Comparison of ENCODE assay signal across 34 mouse cellular contexts in the genomic region with DNA sequence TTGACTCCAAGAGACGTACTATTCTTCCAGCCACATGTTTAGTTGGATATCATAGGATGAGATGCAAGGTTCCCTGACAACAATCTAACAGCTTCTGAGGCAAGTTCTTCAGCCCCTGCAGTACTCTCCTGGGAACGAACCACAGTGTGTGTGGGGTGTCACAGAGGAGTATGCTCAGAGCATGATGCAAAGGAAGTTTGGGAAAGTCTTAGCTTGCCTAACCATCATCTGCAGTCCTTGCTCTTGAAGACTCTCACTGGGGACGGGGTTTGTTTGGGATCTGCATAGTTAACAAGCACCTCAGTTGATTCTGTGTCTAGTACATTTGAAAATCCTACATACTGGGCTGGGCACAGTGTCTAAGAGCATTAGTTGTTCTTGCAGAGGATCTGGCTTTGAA. TPM values are rescaled to one million over a fixed set of nuclear protein-coding genes. Genes with fewer than 3 reads are reported as not detected.
DNase-seq lines count a peak whose midpoint lies in the region; TF ChIP-seq lines count a peak whose summit lies in the region.
"Had no signal": no experiment of that assay in that cellular context is flagged by ENCODE, and none has a peak within 500 bp of the region (broad histone marks: within the 10 kb centered on the region; RNA-seq: fewer than 3 reads in every experiment).

No protein-coding gene starts in this region.

- no peaks in the 10 kb centered on the region for H3K27me3 ChIP-seq in myocyte (ENCODE audit: control insufficient read depth, insufficient read depth, insufficient read length)
- H3K27me3 ChIP-seq: embryonic facial prominence, embryonic 13.5 days; forebrain, embryonic 12.5 days; forebrain, embryonic 15.5 days; heart, embryonic 12.5 days; heart, embryonic 15.5 days; Patski had no signal

- H3K9ac ChIP-seq in ES-E14 (ENCODE audit: insufficient read depth, low read depth, low read length, poor library complexity, severe bottlenecking), result no peak overlapping the region
- H3K9ac ChIP-seq: embryonic facial prominence, embryonic 13.5 days; forebrain, embryonic 12.5 days; forebrain, embryonic 15.5 days; heart, embryonic 12.5 days; heart, embryonic 15.5 days had no signal

- peak; percentile 64 for DNase-seq in heart, adult 11 months
- DNase-seq in heart, adult 18-20 months, result no peak
- peak; percentile 3 for DNase-seq in layer of hippocampus, adult 11-12 months (ENCODE audit: low spot score)
- DNase-seq in layer of hippocampus, postnatal 14 days (ENCODE audit: low spot score in 2 of 2), result no peak
- DNase-seq in ES-E14 (ENCODE audit: low read depth, low spot score), result no peak
- no peak for DNase-seq in right cerebral cortex, postnatal 25 days
- DNase-seq: adrenal gland, postnatal 14 days; cerebellum, adult 18-20 months; cerebellum, postnatal 10 days; cerebellum, postnatal 36 days; embryo, embryonic 11 days; gastrocnemius, postnatal 25 days; heart, postnatal 14 days; heart, postnatal 4 days had no signal

- no peak for TF ChIP-seq POLR2A in myocyte (IDR thresholded peaks at IDR 0.05; ENCODE audit: insufficient read length, low read depth)

- H3K79me2 ChIP-seq in myocyte (ENCODE audit: control insufficient read depth, insufficient read depth), result no peaks in the 10 kb centered on the region

- peaks cover 0 to 17% of the 10 kb centered on the region in 2 experiments; a peak in 3 of 4 replicates for H3K4me1 ChIP-seq in ES-E14 (ENCODE audit: control insufficient read depth in 2 of 2, insufficient read depth in 2 of 2, low read length in 2 of 2, poor library complexity in 1 of 2)

- in situ Hi-C loops in ES-E14 (cut with MboI; ENCODE audit: low sequenced_read_pairs in 2 of 2, unreplicated experiment in 2 of 2), result no loop called here

- peaks cover 17% of the 10 kb centered on the region for H3K36me3 ChIP-seq in ES-E14 (ENCODE audit: control insufficient read depth, insufficient read depth, low read length, poor library complexity, severe bottlenecking)
- peaks cover 15% of the 10 kb centered on the region for H3K36me3 ChIP-seq in myocyte (ENCODE audit: control insufficient read depth, insufficient read depth)

- no peaks in the 10 kb centered on the region for H3K9me3 ChIP-seq in ES-E14 (ENCODE audit: control insufficient read depth, insufficient read depth, low read depth, low read length)
- H3K9me3 ChIP-seq: embryonic facial prominence, embryonic 10.5 days; embryonic facial prominence, embryonic 13.5 days; forebrain, embryonic 12.5 days; forebrain, embryonic 15.5 days; G1E; heart, embryonic 12.5 days; heart, embryonic 15.5 days had no signal

- no peak overlapping the region for H3K4me3 ChIP-seq in ES-E14 (ENCODE audit: insufficient read depth in 1 of 2, low read depth in 1 of 2, low read length in 2 of 2, poor library complexity in 1 of 2, severe bottlenecking in 1 of 2)
- no peak overlapping the region for H3K4me3 ChIP-seq in myocyte
- H3K4me3 ChIP-seq: embryonic facial prominence, embryonic 10.5 days; embryonic facial prominence, embryonic 13.5 days; erythroblast, embryonic 14.5 days; forebrain, embryonic 12.5 days; forebrain, embryonic 15.5 days; heart, embryonic 12.5 days; heart, embryonic 15.5 days had no signal

- no peak overlapping the region for H3K27ac ChIP-seq in ES-E14 (ENCODE audit: insufficient read depth, low read depth, low read length, poor library complexity, severe bottlenecking)
- H3K27ac ChIP-seq: embryonic facial prominence, embryonic 10.5 days; embryonic facial prominence, embryonic 13.5 days; forebrain, embryonic 12.5 days; forebrain, embryonic 15.5 days; heart, embryonic 15.5 days; hindbrain, embryonic 14.5 days had no signal

- H3K4me2 ChIP-seq in myocyte (ENCODE audit: low read depth), result no peak overlapping the region
- H3K4me2 ChIP-seq: embryonic facial prominence, embryonic 13.5 days; forebrain, embryonic 12.5 days; forebrain, embryonic 15.5 days; heart, embryonic 15.5 days had no signal

- no peak overlapping the region for H3ac ChIP-seq in myocyte (ENCODE audit: control insufficient read depth, insufficient read length)

TF ChIP-seq in ES-E14, 5 proteins besides CTCF, POLR2A, EP300 and RAD21:
- TF ChIP-seq CHD2 (IDR thresholded peaks at IDR 0.05; ENCODE audit: low read depth, low read length) (peak; percentile 18; the same call in 1 of the 2 replicates), HCFC1 (IDR thresholded peaks at IDR 0.05; ENCODE audit: borderline replicate concordance, insufficient read depth, low read length) (no peak)

TF ChIP-seq in myocyte, 11 proteins besides CTCF, POLR2A, EP300 and RAD21:
- TF ChIP-seq USF1 (IDR thresholded peaks at IDR 0.05; ENCODE audit: low read depth) (no peak), POLR2AphosphoS2 (IDR thresholded peaks at IDR 0.05; ENCODE audit: insufficient read length, low read depth) (peak; percentile 66)

RNA-seq across cellular contexts. Expression of gene Gm10337, which starts 4.8 kb away (rescaled TPM):
- not detected for total RNA-seq in heart, adult 18-20 months (2021)
- not detected for total RNA-seq in layer of hippocampus, postnatal 14 days (2021)
- not detected in 2 replicates for total RNA-seq in ES-E14 (2012; rRNA removed)
- not detected for polyA plus RNA-seq in myocyte (2012; fragmentation: generic; extraction: Trizol)
- total RNA-seq: adrenal gland, adult 18-20 months; adrenal gland, postnatal 14 days; G1E; gastrocnemius, adult 8-10 months; heart, adult 8-10 months; heart, postnatal 14 days; hindbrain, postnatal 0 days had no signal
- polyA plus RNA-seq: C2C12; CD4-positive, CD25-positive, alpha-beta regulatory T cell, adult 4 months; cortical plate, adult 2 months; erythroblast, embryonic 14.5 days; G1E; gonadal fat pad, adult 2 months; heart, embryonic 12.5 days; inflammation-experienced regulatory T-cells, adult 6 months had no signal

RNA-seq across cellular contexts. Expression of gene Map3k12, which starts 8.5 kb away (rescaled TPM):
- 1 to 10 TPM; 1.8 to 2.3 TPM for total RNA-seq in heart, adult 18-20 months (2021)
- total RNA-seq in layer of hippocampus, postnatal 14 days (2021), result 10 to 100 TPM; 81.9 to 89.4 TPM
- total RNA-seq in ES-E14 (2012; rRNA removed), result 18.1 and 25.4 TPM in 2 replicates
- polyA plus RNA-seq in myocyte (2012; fragmentation: generic; extraction: Trizol), result 5.9 TPM

RNA-seq across cellular contexts. Expression of gene Tarbp2, which starts 9.7 kb away (rescaled TPM):
- 10 to 100 TPM; 40.1 to 43.0 TPM for total RNA-seq in heart, adult 18-20 months (2021)
- 10 to 100 TPM; 34.9 to 41.8 TPM for total RNA-seq in layer of hippocampus, postnatal 14 days (2021)
- 163 and 184 TPM in 2 replicates for total RNA-seq in ES-E14 (2012; rRNA removed)
- polyA plus RNA-seq in myocyte (2012; fragmentation: generic; extraction: Trizol), result 76.2 TPM

RNA-seq across cellular contexts. Expression of gene Npff, which starts 16.4 kb away (rescaled TPM):
- under 1 TPM; 0.87 to 0.92 TPM for total RNA-seq in heart, adult 18-20 months (2021)
- 1 to 10 TPM; 4.8 to 6.1 TPM for total RNA-seq in layer of hippocampus, postnatal 14 days (2021)
- 1.9 and 2.6 TPM in 2 replicates for total RNA-seq in ES-E14 (2012; rRNA removed)
- polyA plus RNA-seq in myocyte (2012; fragmentation: generic; extraction: Trizol), result 0.84 TPM

RNA-seq across cellular contexts. Expression of gene Pcbp2, which starts 38.0 kb away (rescaled TPM):
- 100 to 1,000 TPM; 418 to 491 TPM for total RNA-seq in heart, adult 18-20 months (2021)
- 100 to 1,000 TPM; 438 to 462 TPM for total RNA-seq in layer of hippocampus, postnatal 14 days (2021)
- 206 and 377 TPM in 2 replicates for total RNA-seq in ES-E14 (2012; rRNA removed)
- 892 TPM for polyA plus RNA-seq in myocyte (2012; fragmentation: generic; extraction: Trizol)

Comparison
In these comparisons a context has a peak if more than half of its experiments do, and no peak if none do; other contexts are left out.
1. DNase-seq: peak in heart, adult 11 months (single experiment) and layer of hippocampus, adult 11-12 months (single experiment); none in heart, adult 18-20 months (0 of 2), layer of hippocampus, postnatal 14 days (0 of 2), ES-E14 (single experiment) and right cerebral cortex, postnatal 25 days (single experiment).